Mouse (Mus musculus) T-helper 2 cell (primary cell): ENCODE results near the gene Mn1.

Source experiments
- in situ Hi-C: fragments of 300-600 bp; cut with MboI, MseI; formaldehyde crosslinking; loops from one replicate; pipeline ENCODE4 v1.15.1; 2025; ENCODE audit warnings: high pct_unique_total_duplicates

The Mn1 gene

DNA sequence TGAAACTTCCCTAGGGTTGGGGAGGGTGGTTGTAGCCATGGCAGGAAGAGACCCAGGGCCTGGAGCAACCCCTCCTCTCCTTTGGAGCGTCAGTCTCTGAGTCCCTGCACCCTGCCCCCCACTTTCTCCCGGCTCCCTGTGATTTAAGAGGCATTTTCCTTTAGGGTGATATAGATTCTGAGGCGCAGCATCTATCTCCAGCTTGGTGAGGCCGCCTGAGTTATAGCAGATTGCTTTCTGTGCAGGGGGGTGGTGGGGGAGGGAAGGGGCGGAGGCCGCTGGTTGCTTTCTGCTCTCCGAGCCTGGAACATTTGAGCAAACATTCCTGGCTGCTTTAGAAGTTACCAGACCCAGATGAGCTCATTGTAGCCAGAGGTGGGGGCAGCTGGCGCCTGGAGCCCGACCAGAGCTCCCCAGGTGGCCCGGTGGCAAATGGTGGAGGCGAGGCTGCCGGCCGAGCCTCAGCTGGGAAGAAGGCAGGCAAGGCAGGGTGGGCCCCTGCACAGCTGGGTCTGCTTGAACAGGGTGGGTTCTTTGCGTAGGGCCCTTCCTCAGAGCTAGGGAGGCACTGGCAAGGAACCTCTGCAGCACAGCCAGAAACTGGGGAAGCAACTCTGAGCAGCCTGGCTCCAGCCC is 8.6 kb upstream of the Mn1 start:
- in situ Hi-C loops: loop anchor here (10.0 kb wide), 1 partner anchor 746 kb away; no protein-coding TSS in a partner anchor

DNA sequence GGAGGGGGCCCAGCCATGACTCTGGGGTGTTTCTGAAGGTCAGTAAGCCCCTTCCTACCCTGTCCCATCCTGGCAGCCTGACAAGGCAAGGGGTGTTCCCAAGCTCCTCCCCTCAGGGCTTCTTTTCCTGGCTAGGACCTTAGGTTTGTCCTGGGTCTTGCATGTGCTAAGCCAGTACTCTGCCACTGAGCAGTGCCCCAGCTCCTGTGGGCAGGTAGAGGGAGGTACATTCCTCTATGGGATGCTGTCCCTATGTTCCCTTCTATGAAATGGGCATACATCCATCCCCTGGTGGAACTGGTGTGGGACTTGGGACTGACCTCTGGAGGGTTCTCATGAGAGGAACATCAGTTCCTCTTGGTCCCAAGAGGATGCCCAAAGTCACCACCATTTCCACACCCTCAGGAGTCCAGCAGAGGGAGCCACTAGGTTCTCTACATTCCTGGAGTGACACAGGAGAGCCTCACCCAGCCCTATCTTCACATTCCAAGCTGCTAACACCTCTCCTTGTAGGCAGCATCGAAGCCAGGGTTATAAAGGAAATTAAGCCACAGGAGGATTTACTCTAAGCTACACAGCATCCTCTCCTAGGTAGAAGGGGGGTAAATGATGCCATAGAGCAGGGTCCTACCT is 7.6 kb upstream of the Mn1 start:
- in situ Hi-C loops: loop anchor here (10.0 kb wide), 1 partner anchor 745 kb away; no protein-coding TSS in a partner anchor

DNA sequence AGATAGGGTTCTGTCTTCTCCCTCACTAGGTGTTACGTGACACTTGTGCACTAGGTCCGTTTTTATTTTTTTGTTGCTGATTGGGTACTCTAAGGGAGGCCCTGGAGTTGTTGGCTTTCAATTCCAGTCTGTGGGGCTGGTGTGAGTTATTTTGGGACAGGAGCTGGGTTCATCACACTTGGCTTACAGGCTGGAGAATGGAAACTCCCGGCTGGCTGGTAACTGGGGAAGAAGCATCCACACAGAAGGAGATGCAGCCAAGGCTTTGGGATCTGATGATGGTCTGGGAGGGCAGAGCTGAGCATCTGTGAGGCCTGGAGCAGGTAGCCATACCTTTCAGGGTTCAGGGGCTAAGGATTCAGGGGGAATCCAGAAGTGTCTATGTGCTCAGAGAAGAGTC is 6.5 kb upstream of the Mn1 start:
- in situ Hi-C loops: no loop called here

DNA sequence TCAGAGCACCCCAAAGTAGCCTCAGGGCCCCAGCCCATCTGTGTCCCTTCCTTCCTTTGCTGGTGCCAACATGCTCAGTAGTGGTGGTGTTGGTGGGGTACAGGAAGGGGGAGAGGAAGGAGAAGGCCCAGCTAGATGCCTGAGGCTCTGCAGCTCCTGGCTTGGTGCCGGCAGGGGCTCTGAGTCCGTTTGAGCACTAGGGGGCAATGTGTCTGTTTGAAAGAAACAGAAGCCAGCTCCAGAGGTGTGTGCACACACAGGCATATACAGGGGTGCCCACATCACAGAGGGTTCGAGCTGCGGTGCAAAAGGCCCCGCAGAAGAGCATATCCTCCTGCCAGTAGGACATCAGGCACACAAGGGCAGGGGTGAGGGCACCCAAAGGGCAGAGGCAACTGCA is 3.0 kb upstream of the Mn1 start:
- in situ Hi-C loops: no loop called here

DNA sequence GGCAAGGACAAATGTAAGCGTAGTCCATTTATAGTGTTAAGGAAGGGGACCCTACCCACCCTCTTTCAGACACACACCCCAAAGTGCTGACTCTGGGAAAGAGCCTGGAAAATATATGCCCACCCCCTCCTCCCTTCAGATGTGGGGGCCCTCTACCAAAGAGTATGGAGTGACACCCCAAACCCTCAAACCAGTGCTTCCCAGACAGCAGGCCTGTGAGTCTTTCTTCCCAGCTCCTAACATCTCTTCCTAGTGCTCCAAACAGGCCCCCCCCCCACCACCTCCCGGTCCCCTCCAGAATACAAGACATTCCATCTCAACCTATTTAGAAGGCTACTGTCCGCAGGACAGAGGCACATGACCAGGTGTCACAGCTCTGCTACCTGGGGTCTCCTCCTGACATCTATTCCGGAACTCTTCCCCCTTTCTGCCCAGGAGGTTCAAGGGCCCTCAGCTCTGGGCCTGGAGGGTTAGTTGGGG is 2.4 kb upstream of the Mn1 start:
- in situ Hi-C loops: no loop called here

DNA sequence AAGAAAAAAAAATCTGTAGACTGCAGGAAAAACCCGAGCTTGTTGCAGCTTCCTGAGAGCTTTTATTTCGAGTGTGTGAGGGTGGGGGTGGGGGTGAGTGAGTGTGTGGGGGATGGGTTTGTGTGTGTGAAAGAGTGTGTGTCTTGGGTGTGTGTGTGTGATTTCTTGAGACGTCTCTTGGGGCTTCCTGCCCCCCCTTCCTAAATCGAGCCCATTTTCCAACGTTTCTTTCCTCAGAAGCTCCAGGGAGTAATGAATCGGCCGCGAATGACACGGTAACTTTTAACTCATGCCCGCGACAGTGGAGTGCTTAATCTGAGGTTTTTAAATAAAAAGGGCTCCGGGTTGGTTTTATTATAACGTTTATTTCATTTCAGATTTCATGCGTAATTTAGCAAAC is 1.6 kb upstream of the Mn1 start:
- in situ Hi-C loops: no loop called here

DNA sequence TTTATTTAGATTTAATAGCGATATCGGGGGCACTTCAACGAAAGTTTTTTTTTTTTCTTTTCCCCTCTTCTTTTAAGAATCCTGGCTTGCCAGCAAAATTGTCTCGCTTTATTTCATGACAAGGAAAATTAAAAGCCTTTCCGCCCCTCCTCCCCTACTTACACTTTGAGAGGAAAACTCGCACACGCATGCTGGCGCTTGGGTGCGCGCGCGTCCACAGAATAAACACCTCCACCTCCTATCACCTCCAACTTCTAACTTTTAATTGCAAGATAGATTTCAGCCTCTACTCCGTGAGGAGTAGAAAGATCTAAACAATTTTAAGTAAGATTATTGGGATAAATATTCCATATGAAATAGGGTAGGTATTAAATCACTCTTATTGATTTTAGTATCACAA is 1.1 kb upstream of the Mn1 start:
- in situ Hi-C loops: no loop called here

DNA sequence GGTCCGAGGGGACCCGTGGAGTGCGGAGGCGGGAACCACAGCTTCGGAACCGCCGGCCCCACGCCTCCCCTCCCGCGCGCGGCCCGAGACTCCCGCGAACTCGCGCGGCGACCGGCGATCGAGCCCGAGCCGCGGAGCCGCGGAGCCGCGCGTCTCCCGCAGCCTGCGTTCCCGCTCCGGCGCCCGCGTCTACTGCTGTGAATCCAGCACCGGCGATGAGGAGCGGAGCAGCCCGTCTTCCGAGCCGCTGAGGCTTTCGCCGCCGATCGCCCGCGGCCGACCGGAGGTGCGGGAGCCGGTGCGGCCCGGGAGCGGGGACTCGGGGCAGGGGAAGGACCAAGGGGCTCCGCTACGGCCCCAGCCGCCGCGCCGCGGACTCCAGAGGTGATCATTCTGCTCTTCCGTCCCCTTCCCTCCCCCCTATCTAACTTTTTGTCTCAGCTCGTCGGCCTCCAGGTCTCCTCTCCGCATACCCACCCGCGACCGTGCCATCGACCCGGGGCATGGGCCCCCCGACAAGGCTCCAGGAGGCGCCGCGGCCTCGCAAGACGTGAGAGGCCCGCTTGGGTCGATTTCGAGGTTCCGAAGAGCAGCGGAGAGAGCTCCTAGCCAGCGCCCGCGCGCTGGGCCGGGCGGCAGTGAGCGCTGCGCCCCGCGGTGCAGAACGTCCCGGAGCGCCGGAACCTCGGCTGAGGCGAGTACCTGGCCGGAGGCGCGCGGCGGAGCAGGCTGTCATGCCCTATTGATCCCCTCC is 393 bp downstream of the Mn1 start:
- in situ Hi-C loops: no loop called here

DNA sequence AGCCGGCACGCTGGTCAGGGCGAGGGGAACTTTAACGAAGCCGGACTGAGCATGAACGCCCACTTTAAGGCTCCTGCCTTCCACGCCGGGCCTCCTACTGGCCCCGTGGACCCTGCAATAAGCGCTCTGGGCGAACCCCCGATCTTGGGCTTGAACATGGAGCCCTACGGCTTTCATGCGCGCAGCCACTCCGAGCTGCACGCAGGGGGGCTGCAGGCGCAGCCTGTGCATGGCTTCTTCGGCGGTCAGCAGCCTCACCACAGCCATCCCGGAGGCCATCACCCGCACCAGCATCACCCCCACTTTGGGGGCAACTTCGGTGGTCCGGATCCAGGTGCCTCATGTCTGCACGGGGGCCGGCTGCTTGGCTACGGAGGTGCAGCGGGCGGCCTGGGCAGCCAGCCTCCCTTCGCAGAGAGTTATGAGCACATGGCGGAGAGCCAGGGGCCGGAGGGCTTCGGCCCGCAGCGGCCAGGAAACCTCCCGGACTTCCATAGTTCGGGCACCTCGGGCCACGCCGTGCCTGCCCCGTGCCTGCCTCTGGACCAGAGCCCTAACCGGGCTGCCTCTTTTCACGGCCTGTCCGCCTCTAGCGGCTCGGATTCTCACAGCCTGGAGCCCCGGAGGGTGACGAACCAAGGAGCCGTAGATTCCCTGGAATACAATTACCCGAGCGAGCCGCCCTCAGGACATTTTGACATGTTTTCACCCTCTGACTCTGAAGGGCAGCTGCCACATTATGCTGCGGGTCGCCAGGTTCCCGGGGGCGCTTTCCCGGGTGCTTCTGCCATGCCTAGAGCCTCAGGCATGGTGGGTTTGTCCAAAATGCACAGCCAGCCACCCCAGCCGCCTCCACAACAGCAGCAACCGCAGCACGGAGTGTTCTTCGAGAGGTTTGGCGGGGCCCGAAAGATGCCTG is 1.3 kb downstream of the Mn1 start:
- in situ Hi-C loops: no loop called here

DNA sequence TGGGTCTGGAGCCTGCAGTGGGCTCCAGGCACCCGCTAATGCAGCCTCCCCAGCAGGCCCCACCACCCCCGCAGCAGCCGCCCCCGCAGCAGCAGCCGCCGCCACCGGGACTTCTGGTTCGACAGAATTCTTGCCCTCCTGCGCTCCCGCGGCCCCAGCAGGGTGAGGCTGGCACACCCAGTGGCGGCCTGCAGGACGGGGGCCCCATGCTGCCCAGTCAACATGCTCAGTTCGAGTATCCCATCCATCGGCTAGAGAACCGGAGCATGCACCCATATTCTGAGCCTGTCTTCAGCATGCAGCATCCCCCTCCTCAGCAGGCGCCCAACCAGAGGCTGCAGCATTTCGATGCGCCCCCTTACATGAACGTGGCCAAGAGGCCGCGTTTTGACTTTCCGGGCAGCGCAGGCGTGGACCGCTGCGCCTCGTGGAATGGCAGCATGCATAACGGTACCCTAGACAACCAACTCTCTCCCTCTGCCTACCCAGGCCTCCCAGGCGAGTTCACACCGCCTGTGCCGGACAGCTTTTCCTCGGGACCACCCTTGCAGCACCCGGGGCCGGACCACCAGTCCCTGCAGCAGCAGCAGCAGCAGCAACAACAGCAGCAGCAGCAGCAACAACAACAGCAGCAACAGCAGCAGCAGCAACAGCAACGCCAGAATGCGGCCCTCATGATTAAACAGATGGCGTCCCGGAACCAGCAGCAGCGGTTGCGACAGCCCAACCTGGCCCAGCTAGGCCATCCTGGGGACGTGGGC is 2.1 kb downstream of the Mn1 start:
- in situ Hi-C loops: no loop called here

DNA sequence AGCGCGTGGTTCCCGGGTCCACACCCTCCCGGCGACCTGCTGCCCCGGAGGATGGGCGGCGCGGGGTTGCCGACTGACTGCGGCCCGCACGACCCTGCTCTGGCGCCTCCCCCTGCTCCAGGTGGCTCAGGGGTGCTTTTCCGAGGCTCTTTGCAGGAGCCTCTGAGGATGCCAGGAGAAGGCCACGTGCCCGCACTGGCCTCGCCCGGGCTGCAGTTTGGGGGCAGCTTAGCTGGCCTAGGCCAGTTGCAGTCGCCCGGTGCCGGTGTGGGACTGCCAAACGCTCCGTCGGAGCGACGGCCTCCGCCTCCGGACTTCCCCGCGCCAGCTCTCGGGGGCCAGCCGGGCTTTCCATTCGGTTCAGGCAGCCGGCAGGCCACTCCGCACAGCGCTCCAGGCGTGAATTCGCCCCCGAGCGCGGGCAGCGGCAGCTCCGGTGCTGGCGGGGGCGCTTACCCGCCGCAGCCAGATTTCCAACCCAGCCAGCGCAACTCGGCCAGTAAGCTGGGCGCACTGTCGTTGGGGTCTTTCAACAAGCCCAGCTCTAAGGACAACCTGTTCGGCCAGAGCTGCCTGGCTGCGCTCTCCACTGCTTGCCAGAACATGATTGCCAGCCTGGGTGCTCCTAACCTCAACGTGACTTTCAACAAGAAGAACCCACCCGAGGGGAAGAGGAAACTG is 3.0 kb downstream of the Mn1 start:
- in situ Hi-C loops: no loop called here

DNA sequence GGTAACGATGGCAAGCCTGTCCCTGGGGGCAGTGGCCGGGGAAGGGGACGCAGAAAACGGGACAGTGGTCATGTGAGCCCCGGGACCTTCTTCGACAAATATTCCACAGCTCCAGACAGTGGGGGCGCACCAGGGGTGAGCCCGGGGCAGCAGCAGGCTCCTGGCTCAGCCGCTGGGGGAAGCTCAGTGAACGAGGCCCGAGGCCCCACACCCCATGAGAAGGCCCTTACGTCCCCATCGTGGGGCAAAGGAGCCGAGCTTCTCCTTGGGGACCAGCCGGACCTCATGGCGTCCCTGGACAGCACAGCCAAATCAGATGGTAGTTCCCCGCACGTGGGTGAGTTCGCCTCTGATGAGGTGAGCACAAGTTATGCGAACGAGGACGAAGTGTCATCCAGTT is 3.7 kb downstream of the Mn1 start:
- in situ Hi-C loops: no loop called here

DNA sequence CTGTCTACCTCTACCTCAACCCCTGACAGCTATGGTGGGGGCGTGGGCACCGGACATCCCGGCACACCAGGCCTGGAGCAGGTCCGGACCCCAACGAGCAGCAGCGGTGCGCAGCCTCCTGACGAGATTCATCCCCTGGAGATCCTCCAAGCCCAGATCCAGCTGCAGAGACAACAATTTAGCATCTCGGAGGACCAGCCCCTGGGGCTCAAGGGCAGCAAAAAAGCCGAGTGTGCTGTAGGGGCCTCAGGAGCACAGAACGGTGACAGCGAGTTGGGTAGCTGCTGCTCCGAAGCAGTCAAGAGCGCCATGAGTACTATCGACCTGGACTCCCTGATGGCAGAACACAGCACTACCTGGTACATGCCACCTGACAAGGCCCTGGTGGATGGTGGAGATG is 4.3 kb downstream of the Mn1 start:
- in situ Hi-C loops: no loop called here

DNA sequence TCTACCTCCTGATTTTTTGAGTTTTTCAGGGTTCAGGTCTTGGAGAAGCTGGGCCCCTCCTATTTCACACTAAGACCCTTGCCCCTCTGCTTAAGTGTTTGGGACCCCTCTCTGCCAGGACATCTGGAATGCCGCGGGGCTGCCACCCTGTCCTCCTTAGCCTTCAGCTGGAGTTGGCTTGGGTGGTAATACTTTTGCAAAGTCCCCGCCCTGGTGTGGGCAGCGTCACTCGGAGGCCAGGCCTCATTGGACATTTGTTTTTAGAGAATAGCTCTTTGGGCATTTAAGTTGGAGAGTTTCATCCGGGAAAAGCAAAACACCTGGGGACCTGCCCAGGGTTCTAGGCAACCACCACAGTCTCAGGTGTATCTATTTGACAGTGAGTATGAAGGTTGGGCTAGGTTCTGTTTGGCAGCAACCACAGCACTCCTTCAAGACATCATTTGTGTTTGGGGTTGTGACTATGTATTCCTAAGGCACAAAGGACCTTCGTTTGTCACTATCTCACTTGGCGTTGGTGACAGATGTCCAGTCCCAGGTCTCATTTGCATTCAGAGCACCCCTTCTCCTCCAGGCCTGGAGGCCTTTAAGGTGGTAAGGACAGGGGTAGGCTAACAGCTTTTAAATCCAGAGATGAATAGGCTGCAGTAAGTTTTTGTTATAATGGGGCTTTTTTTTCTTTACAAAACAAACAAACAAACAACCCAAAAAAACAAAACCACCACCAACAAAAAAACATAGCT is 5.1 kb downstream of the Mn1 start:
- in situ Hi-C loops: no loop called here

DNA sequence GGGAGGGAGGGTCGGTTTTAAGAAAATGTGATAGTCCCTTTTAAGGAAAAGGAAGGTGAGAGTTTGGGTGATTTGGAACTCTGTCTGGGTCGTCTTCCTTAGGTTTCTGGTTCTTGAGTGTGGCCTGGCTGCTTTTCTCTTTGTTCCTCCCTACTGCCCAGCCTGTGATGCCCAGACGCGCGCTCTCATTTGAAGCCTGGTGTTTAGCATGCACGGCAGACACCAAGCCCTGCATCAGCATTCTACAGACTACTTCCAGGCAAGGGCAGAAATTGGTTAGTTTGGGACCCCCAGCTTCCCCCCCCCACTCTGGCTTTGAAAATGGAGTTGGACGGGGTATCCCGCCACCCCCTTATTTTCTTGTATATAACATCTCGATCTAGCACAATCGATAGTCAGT is 5.8 kb downstream of the Mn1 start:
- in situ Hi-C loops: no loop called here

DNA sequence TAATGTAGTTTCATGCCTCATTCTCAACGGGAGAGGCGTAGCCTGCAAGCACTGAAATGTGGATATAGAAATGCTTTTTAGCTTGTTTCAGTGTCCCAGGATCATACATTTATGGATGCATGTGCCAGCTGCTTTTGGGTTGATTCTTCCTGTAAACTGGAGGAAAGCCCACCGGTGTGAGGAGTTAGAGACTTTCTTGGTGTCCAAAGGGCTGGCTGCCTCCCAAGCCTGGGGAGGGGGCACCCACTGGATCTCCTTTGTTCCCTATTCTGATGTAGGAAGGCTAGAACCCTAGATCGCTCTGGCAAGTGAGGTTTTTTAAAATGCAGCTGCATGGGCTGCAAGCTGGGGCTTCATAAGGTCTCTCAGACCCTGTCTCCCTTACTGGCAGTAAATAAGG is 6.5 kb downstream of the Mn1 start:
- in situ Hi-C loops: no loop called here

DNA sequence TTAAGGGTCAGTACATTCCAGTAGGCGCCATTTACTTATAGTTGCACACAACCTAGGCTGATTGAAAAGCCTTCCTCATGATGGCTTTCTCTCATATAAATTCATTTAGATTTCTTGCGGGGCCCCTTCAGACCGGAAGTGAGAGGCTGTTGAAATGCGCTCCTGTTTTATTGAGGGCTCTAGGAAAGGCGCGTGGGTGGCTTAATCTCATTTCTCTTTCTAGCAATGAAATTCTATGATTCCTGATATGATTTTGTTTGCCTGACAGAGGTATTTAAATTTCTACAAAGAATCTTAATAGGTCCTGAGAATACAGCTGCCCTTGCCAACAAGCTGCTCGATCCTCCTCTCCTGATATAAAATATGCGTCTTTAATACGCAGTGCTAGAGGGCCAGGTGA is 8.7 kb downstream of the Mn1 start:
- in situ Hi-C loops: no loop called here

DNA sequence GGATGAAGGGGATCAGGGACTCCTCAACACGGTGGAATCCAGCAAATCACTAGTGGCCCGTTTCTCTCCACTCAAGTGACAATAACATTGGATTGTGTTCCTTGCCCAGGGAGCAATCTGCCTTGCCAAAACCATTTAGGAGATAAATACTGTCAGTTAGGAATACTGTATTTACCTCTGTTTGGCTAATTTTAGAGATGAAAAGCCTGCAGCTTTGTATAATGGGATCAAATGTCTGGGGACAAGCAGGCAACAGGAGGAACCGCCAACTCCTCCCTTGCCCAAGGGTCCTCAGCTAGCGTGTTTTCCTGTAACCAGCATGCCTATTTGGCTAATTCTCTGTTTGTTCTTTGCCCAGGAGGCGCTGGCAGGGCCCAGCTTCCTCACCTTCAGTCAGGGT is 9.1 kb downstream of the Mn1 start:
- in situ Hi-C loops: no loop called here

DNA sequence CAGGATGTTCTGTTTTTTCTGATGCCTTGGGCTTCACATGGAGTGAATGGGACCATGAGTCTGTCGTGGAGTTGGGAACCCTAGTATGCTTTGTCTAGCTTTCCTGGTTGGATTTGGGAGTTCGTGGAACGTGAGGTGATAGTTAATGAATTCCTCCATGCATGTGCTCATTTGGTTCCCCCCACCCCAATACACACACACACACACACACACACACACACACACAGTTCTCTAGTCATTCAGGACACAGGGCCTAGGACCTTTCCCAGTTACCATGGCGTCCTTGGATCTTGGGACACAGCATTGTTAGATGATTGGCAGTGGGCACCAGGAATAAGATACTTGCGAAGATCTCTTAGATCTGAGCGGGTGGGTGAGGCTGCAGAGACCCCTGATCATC is 11.7 kb downstream of the Mn1 start:
- in situ Hi-C loops: no loop called here

DNA sequence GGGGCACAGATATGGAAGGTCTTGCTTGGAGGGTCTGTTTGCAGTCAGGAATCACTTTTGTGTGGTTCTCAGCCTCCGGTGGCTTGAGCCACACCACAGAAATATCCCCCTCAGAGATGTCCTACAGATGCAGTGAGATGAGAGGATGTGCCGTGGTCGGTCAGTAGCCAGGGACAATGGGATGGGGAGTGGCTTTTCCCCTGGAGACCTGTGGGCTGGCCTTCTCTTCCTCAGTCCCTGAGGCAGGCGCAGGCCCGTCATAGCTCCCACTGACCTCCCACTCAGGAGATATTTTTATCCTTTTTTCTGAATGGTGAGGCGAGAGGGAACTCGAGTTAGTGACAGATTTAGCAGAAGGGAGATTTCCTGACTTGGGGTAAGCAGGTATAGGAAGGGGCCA is 12.6 kb downstream of the Mn1 start:
- in situ Hi-C loops: no loop called here
